Mouse (Mus musculus) heart, adult 2 months (tissue): Measurements from ENCODE around the gene Lamb3. TPM values are rescaled to one million over a fixed set of nuclear protein-coding genes. Genes with fewer than 3 reads are reported as not detected.

Experiments
- DNase-seq, 2 experiments: peaks; one replicate each; pipeline ENCODE4 v3.0.0; 2021
- H3K27ac ChIP-seq: fragments of 200-600 bp; 2 replicates; pipeline ENCODE4 v1.8.1; 2022
- H3K27me3 ChIP-seq: fragments of 200-500 bp; 2 replicates; pipeline ENCODE4 v1.6.1; 2012; ENCODE audit warnings: mild to moderate bottlenecking, low read length, inconsistent platforms, mixed read lengths; ENCODE audit not compliant: control insufficient read depth, insufficient read depth
- H3K36me3 ChIP-seq: fragments of 200-500 bp; 2 replicates; pipeline ENCODE4 v1.6.1; 2012; ENCODE audit warnings: low read length, inconsistent platforms; ENCODE audit not compliant: control insufficient read depth, insufficient read depth
- H3K4me1 ChIP-seq: fragments of 200-500 bp; 2 replicates; pipeline ENCODE4 v1.6.1; 2011; ENCODE audit warnings: low read length; ENCODE audit not compliant: control insufficient read depth, insufficient read depth
- H3K4me3 ChIP-seq: fragments of 200-600 bp; 2 replicates; pipeline ENCODE4 v1.8.1; 2022
- H3K79me2 ChIP-seq: fragments of 200-500 bp; replicated peaks from 2 replicates; pipeline ENCODE4 v1.6.1; 2012; ENCODE audit warnings: mild to moderate bottlenecking, inconsistent platforms, low read length, moderate library complexity, mixed read lengths; ENCODE audit not compliant: control insufficient read depth, insufficient read depth
- H3K9ac ChIP-seq: fragments of 200-500 bp; 2 replicates; pipeline ENCODE4 v1.6.1; 2012; ENCODE audit warnings: low read depth, mild to moderate bottlenecking, control low read depth, inconsistent platforms, low read length, mixed read lengths
- CTCF ChIP-seq: fragments of 200-600 bp; IDR thresholded peaks from 2 replicates; pipeline ENCODE4 v1.8.1; 2022; ENCODE audit warnings: antibody characterized with exemption, mild to moderate bottlenecking, moderate library complexity
- EP300 ChIP-seq: fragments of 200-500 bp; IDR thresholded peaks from 2 replicates; pipeline ENCODE4 v1.6.1; 2011; ENCODE audit warnings: low read depth, low read length, control low read depth; ENCODE audit not compliant: insufficient read depth
- POLR2A ChIP-seq: fragments of 200-500 bp; IDR thresholded peaks from 2 replicates; pipeline ENCODE4 v1.6.1; 2011; ENCODE audit warnings: mild to moderate bottlenecking, low read depth, low read length, control low read depth; ENCODE audit not compliant: insufficient read depth
- WGBS: fragments of 180-500 bp; shearing (Covaris S2); methylation state at CpG from one replicate; pipeline ENCODE4 v1.1.7; 2018; 5-methylcytosine and 5-hydroxymethylcytosine counted together
- intact Hi-C: fragments of 180-260 bp; cut with DNase I; formaldehyde crosslinking; loops from one replicate; pipeline ENCODE4 v1.15.1; 2025
- polyA plus RNA-seq: library from polyadenylated mRNA; depleted of rRNA; stranded (reverse); fragments of >200 nt; gene quantifications from 2 replicates; pipeline ENCODE4 v1.2.3, GENCODE M21; 2012
- total RNA-seq, 2 experiments: library from RNA; stranded (reverse); gene quantifications; 2 replicates each; pipeline ENCODE4 v1.2.3; 2021

Gene Lamb3
- total and polyA plus RNA-seq, 3 experiments, result 9.2 to 11.9 (median 11.4) TPM

DNA sequence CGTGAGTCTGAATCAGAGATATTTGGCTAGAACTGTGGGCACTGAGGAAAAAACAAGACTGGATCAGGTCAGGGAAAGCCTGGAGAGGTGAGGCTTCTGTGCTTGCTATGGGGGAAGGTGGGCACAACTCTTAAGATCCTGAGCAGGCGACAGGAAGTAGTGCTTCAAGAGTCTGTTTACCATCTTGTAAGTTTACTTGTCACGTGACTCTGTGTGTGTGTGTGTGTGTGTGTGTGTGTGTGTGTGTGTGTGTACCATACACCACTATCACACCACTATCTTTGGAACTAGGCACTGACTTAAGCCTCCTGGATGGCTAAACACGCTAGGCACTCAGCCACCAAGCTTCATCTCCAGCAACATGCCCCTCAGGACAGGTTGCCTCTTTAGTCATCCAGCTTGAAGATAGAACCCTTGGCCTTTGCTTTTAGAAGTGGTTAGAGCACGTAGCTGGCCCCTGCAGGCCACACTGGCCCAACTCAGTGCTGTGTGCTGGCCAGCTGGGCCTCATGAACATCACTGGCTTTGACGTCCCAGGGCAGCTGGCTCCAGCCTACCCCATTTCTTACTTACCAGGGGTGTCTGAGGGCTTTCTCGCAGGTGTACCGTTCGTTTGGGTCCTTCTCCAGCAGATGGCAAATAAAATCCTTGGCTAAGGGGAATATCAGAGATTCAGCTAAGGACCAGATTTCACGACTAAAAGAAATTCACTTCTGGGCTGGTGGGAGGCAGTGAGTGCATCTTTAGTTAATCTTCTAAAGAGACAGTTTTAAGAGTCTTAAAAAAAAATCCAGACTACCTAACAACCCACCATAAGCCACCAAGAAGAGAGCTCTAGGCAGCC, 142.4 kb downstream of the Lamb3 start:
- no peaks in the 10 kb centered on the region for H3K4me1 ChIP-seq
- H3K4me3 ChIP-seq, result no peak overlapping the region
- intact Hi-C loops, result no loop called here
- DNase-seq, result no peak
- no peaks in the 10 kb centered on the region for H3K27me3 ChIP-seq
- TF ChIP-seq POLR2A, result no peak
- no peak for TF ChIP-seq EP300
- TF ChIP-seq CTCF, result no peak
- no peak overlapping the region for H3K9ac ChIP-seq
- 80% methylated on average over 10 of the region's 10 CpGs for WGBS
- H3K36me3 ChIP-seq, result no peaks in the 10 kb centered on the region
- H3K27ac ChIP-seq, result no peak overlapping the region
- H3K79me2 ChIP-seq, result no peaks in the 10 kb centered on the region

- H3K27me3 ChIP-seq, result no peaks in the 10 kb centered on the region
- DNase-seq, result no peak
- H3K36me3 ChIP-seq, result no peaks in the 10 kb centered on the region
- intact Hi-C loops, result no loop called here
- TF ChIP-seq CTCF (no peak), EP300 (no peak), POLR2A (no peak)
- H3K79me2 ChIP-seq, result no peaks in the 10 kb centered on the region
- H3K9ac ChIP-seq, result no peak overlapping the region
- no peak overlapping the region for H3K27ac ChIP-seq
- H3K4me3 ChIP-seq, result no peak overlapping the region
- no peaks in the 10 kb centered on the region for H3K4me1 ChIP-seq
- WGBS, result 95% methylated on average over 2 of the region's 2 CpGs
Observed at GRCm38 (mm10) chr1:193350546-193350801, 143.0 kb downstream of the Lamb3 start.

GRCm38 (mm10) chr1:193351583-193351982, 144.1 kb downstream of the Lamb3 start:
- Histone ChIP-seq H3K79me2 (no peaks in the 10 kb centered on the region), H3K27ac (no peak overlapping the region), H3K4me3 (no peak overlapping the region), H3K27me3 (no peaks in the 10 kb centered on the region), H3K4me1 (no peaks in the 10 kb centered on the region), H3K9ac (no peak overlapping the region), H3K36me3 (no peaks in the 10 kb centered on the region)
- WGBS, result 77% methylated on average over 3 of the region's 3 CpGs
- intact Hi-C loops, result no loop called here
- TF ChIP-seq CTCF (no peak), EP300 (no peak), POLR2A (no peak)
- no peak for DNase-seq

- H3K79me2 ChIP-seq, result no peaks in the 10 kb centered on the region
- intact Hi-C loops, result no loop called here
- no peak overlapping the region for H3K9ac ChIP-seq
- H3K27ac ChIP-seq, result no peak overlapping the region
- no peak overlapping the region for H3K4me3 ChIP-seq
- no peaks in the 10 kb centered on the region for H3K27me3 ChIP-seq
- WGBS, result 60% methylated on average over 3 of the region's 3 CpGs
- peaks cover 3% of the 10 kb centered on the region for H3K4me1 ChIP-seq
- no peak for DNase-seq
- H3K36me3 ChIP-seq, result no peaks in the 10 kb centered on the region
- TF ChIP-seq CTCF (no peak), EP300 (no peak), POLR2A (no peak)
Observed at GRCm38 (mm10) chr1:193359199-193359598, 151.7 kb downstream of the Lamb3 start.

- peaks cover 3% of the 10 kb centered on the region for H3K4me1 ChIP-seq
- 63% methylated on average over 6 of the region's 6 CpGs for WGBS
- no peak overlapping the region for H3K9ac ChIP-seq
- TF ChIP-seq CTCF (no peak), POLR2A (no peak), EP300 (no peak)
- no peaks in the 10 kb centered on the region for H3K27me3 ChIP-seq
- no peaks in the 10 kb centered on the region for H3K36me3 ChIP-seq
- H3K79me2 ChIP-seq, result no peaks in the 10 kb centered on the region
- DNase-seq, result no peak
- no peak overlapping the region for H3K27ac ChIP-seq
- no peak overlapping the region for H3K4me3 ChIP-seq
- intact Hi-C loops, result no loop called here
Observed at GRCm38 (mm10) chr1:193361181-193361580, 153.7 kb downstream of the Lamb3 start.

DNA sequence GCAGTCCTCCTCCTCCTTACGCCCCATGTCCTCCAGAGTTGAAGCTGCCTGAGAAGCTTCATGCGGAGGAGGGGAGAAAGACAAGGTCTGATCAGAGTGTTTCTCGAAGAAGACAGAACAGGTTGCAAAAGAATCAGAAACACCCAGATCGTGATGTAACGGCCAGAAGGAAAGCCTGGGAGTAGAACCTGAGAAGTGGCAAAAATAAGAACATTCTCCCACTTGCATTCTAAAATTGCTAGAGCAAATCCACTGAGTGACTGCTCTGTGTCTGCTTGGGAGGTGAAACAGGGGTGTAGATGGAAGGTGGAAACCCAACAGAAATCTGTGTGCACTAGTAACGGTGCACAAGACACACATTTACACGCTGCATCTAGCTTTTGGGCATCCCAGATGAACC, 154.6 kb downstream of the Lamb3 start:
- Histone ChIP-seq H3K4me3 (no peak overlapping the region), H3K79me2 (no peaks in the 10 kb centered on the region), H3K9ac (no peak overlapping the region), H3K4me1 (peaks cover 3% of the 10 kb centered on the region), H3K36me3 (no peaks in the 10 kb centered on the region), H3K27me3 (no peaks in the 10 kb centered on the region), H3K27ac (no peak overlapping the region)
- DNase-seq, result no peak
- intact Hi-C loops, result no loop called here
- 90% methylated on average over 7 of the region's 7 CpGs for WGBS
- TF ChIP-seq POLR2A (no peak), EP300 (no peak), CTCF (no peak)
